ENCODE assay signal across 21 mouse cellular contexts in the genomic region with DNA sequence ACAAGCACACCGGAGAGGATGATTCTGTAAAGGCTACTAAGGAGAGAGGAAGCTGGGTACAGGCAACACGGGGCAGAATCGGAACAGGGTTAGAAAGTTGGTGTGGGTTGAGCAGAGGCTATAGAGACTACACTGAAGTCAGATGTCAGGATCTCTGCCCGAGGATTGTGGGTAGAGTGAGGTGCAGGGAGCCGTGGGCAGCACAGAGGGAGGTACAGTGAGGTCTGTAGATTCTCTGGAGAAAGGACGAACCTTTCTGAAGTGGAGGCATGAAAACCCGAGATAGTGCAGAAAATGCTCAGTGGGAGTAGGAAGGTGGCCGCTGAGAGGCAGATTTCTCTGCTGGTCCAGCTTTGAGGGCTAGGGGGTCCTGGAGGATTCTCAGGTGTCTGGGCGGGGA. TPM values are rescaled to one million over a fixed set of nuclear protein-coding genes. Genes with fewer than 3 reads are reported as not detected.
DNase-seq lines count a peak whose midpoint lies in the region; ATAC-seq lines count a peak whose summit lies in the region.
"Had no signal": no experiment of that assay in that cellular context is flagged by ENCODE, and none has a peak within 500 bp of the region (broad histone marks: within the 10 kb centered on the region; RNA-seq: fewer than 3 reads in every experiment).

No protein-coding gene starts in this region.

- H3K36me3 ChIP-seq in intestine, embryonic 14.5 days (ENCODE audit: control insufficient read depth, insufficient read depth, low read length): no peaks in the 10 kb centered on the region
- H3K36me3 ChIP-seq in intestine, embryonic 16.5 days (ENCODE audit: control insufficient read depth, insufficient read depth, low read length): no peaks in the 10 kb centered on the region
- H3K36me3 ChIP-seq in forebrain, embryonic 12.5 days (replicated peaks): peaks cover 14% of the 10 kb centered on the region
- H3K36me3 ChIP-seq in limb, embryonic 11.5 days (ENCODE audit: control insufficient read depth, insufficient read depth, low read length): no peaks in the 10 kb centered on the region
- H3K36me3 ChIP-seq: heart, embryonic 15.5 days; liver, embryonic 15.5 days had no signal

- no peak overlapping the region for H3K9ac ChIP-seq in intestine, embryonic 14.5 days (ENCODE audit: low read length)
- no peak overlapping the region for H3K9ac ChIP-seq in intestine, embryonic 16.5 days (ENCODE audit: low read depth, low read length)
- peak overlapping the region; percentile 42; the same call in 1 of the 2 replicates for H3K9ac ChIP-seq in forebrain, embryonic 12.5 days
- H3K9ac ChIP-seq in limb, embryonic 11.5 days (ENCODE audit: low read length): no peak overlapping the region
- H3K9ac ChIP-seq: heart, embryonic 15.5 days; liver, embryonic 15.5 days had no signal

- no peak overlapping the region for H3K27ac ChIP-seq in intestine, embryonic 14.5 days (ENCODE audit: low read depth)
- H3K27ac ChIP-seq in intestine, embryonic 16.5 days (ENCODE audit: low read length): no peak overlapping the region
- peak overlapping the region; percentile 94 for H3K27ac ChIP-seq in forebrain, embryonic 12.5 days
- no peak overlapping the region for H3K27ac ChIP-seq in limb, embryonic 11.5 days (replicated peaks; ENCODE audit: low read depth, low read length)
- H3K27ac ChIP-seq: heart, embryonic 15.5 days; kidney, postnatal 0 days; left cerebral cortex, adult 2 months; liver, embryonic 15.5 days; macrophage had no signal

- no peak overlapping the region for H3K4me3 ChIP-seq in intestine, embryonic 14.5 days (ENCODE audit: low read depth, low read length)
- no peak overlapping the region for H3K4me3 ChIP-seq in intestine, embryonic 16.5 days (ENCODE audit: low read length)
- no peak overlapping the region for H3K4me3 ChIP-seq in forebrain, embryonic 12.5 days (replicated peaks)
- H3K4me3 ChIP-seq in limb, embryonic 11.5 days (ENCODE audit: low read depth, low read length): no peak overlapping the region
- H3K4me3 ChIP-seq: heart, embryonic 15.5 days; left cerebral cortex, adult 2 months; liver, embryonic 15.5 days had no signal

- peaks cover 96% of the 10 kb centered on the region for H3K27me3 ChIP-seq in intestine, embryonic 14.5 days (replicated peaks; ENCODE audit: control insufficient read depth, insufficient read depth, low read length)
- H3K27me3 ChIP-seq in intestine, embryonic 16.5 days (replicated peaks; ENCODE audit: control insufficient read depth, insufficient read depth, low read length): peaks cover 82% of the 10 kb centered on the region
- H3K27me3 ChIP-seq in forebrain, embryonic 12.5 days: peaks cover 87% of the 10 kb centered on the region
- peaks cover 83% of the 10 kb centered on the region for H3K27me3 ChIP-seq in limb, embryonic 11.5 days (ENCODE audit: control insufficient read depth, insufficient read depth, low read length)

- no peak for ATAC-seq in intestine, embryonic 14.5 days (replicated peaks; ENCODE audit: low FRiP score, low TSS enrichment, low read depth)
- ATAC-seq in intestine, embryonic 16.5 days: no peak
- ATAC-seq in forebrain, embryonic 12.5 days (ENCODE audit: low FRiP score): no peak
- ATAC-seq in limb, embryonic 11.5 days (ENCODE audit: insufficient number of reproducible peaks, low FRiP score, low TSS enrichment, low read depth): no peak

- H3K9me3 ChIP-seq in intestine, embryonic 14.5 days (ENCODE audit: control insufficient read depth, low read length): no peaks in the 10 kb centered on the region
- H3K9me3 ChIP-seq in intestine, embryonic 16.5 days (ENCODE audit: control insufficient read depth, low read length): no peaks in the 10 kb centered on the region
- no peaks in the 10 kb centered on the region for H3K9me3 ChIP-seq in forebrain, embryonic 12.5 days
- H3K9me3 ChIP-seq in limb, embryonic 11.5 days (ENCODE audit: control insufficient read depth, low read length): no peaks in the 10 kb centered on the region
- H3K9me3 ChIP-seq: heart, embryonic 15.5 days; liver, embryonic 15.5 days had no signal

- peaks cover 4% of the 10 kb centered on the region; the same call in 1 of the 2 replicates for H3K4me1 ChIP-seq in intestine, embryonic 14.5 days (replicated peaks; ENCODE audit: control insufficient read depth, insufficient read depth, low read length)
- peaks cover 14% of the 10 kb centered on the region for H3K4me1 ChIP-seq in intestine, embryonic 16.5 days (ENCODE audit: control insufficient read depth, insufficient read depth, low read length)
- H3K4me1 ChIP-seq in forebrain, embryonic 12.5 days: peaks cover 34% of the 10 kb centered on the region
- H3K4me1 ChIP-seq in limb, embryonic 11.5 days (ENCODE audit: control insufficient read depth, insufficient read depth, low read length): peaks cover 16% of the 10 kb centered on the region

- peak; percentile 57 for DNase-seq in intestine, embryonic 14.5 days (ENCODE audit: low spot score)
- DNase-seq in retina, embryonic 14.5 days (ENCODE audit: low spot score): peak; percentile 10
- no peak for DNase-seq in retina, postnatal 1 day
- DNase-seq in limb, embryonic 11.5 days (ENCODE audit: low spot score): peak; percentile 37
- DNase-seq in right cerebral cortex, adult 2 months (ENCODE audit: low spot score in 2 of 2): no peak
- DNase-seq in thymus, postnatal 10 days (ENCODE audit: low spot score in 2 of 2): no peak
- DNase-seq: adrenal gland, adult 2 months; cerebellum, adult 18-20 months; cerebellum, postnatal 14 days; gastrocnemius, postnatal 36 days; kidney, adult 2 months; liver; right cerebral cortex, postnatal 25 days; thymus, postnatal 25 days had no signal

- WGBS in intestine, embryonic 14.5 days: 5% methylated on average over 9 of the region's 9 CpGs
- WGBS in intestine, embryonic 16.5 days: 4% methylated on average over 9 of the region's 9 CpGs
- 6% methylated on average over 9 of the region's 9 CpGs for WGBS in forebrain, embryonic 12.5 days
- under 1% methylated on average over 9 of the region's 9 CpGs for WGBS in limb, embryonic 11.5 days

- H3K4me2 ChIP-seq in intestine, embryonic 14.5 days (ENCODE audit: low read length): no peak overlapping the region
- no peak overlapping the region for H3K4me2 ChIP-seq in intestine, embryonic 16.5 days (ENCODE audit: low read depth, low read length)
- peak overlapping the region; percentile 67 for H3K4me2 ChIP-seq in forebrain, embryonic 12.5 days
- H3K4me2 ChIP-seq in limb, embryonic 11.5 days (ENCODE audit: low read depth, severe bottlenecking): no peak overlapping the region
- H3K4me2 ChIP-seq: heart, embryonic 15.5 days; liver, embryonic 15.5 days had no signal

RNA-seq across cellular contexts. Expression of gene Dmrta2, which starts 8.4 kb away (rescaled TPM):
- polyA plus RNA-seq in intestine, embryonic 14.5 days (2014; fragmentation: Nextera tagmentation; extraction: Ambion mirVana): 0.05 and 0.08 TPM in 2 replicates
- 0.07 TPM in 1 of 2 replicates, not detected in the other for polyA plus RNA-seq in intestine, embryonic 16.5 days (2015; fragmentation: Nextera tagmentation; extraction: Ambion mirVana)
- 8.5 and 9.7 TPM in 2 replicates for polyA plus RNA-seq in forebrain, embryonic 12.5 days (2016; fragmentation: Nextera tagmentation; extraction: Ambion mirVana)
- 0.38 and 0.40 TPM in 2 replicates for polyA plus RNA-seq in limb, embryonic 11.5 days (2014; fragmentation: Nextera tagmentation; extraction: Ambion mirVana)
- polyA plus RNA-seq: heart, embryonic 15.5 days; liver, embryonic 15.5 days had no signal

Comparison
In these comparisons a context has a peak if more than half of its experiments do, and no peak if none do; other contexts are left out.
1. DNase-seq: peak in intestine, embryonic 14.5 days (single experiment), retina, embryonic 14.5 days (single experiment) and limb, embryonic 11.5 days (single experiment); none in retina, postnatal 1 day (single experiment), right cerebral cortex, adult 2 months (0 of 2) and thymus, postnatal 10 days (0 of 2).